Mouse (Mus musculus) heart, postnatal 0 days (tissue): ENCODE measurements around the gene Lrrc14b. TPM values are rescaled to one million over a fixed set of nuclear protein-coding genes. Genes with fewer than 3 reads are reported as not detected.

Source experiments
- ATAC-seq: fragments of 200-750 bp; cut with Nextera tagmentation; 2 replicates; pipeline ENCODE4 v1.8.0; 2017; ENCODE audit warnings: low read depth, moderate number of reproducible peaks, moderate library complexity; ENCODE audit not compliant: insufficient read depth
- DNase-seq: peaks from one replicate; pipeline ENCODE4 v3.0.0-alpha.2; 2016; ENCODE audit warnings: low spot score
- H3K27ac ChIP-seq: fragments of 300-500 bp; sonication (generic); 2 replicates; pipeline ENCODE4 v1.5.1; 2014; ENCODE audit warnings: low read depth, mild to moderate bottlenecking
- H3K27me3 ChIP-seq: fragments of 300-500 bp; sonication (generic); 2 replicates; pipeline ENCODE4 v1.6.1; 2014; ENCODE audit warnings: low read length, mixed read lengths; ENCODE audit not compliant: control insufficient read depth, insufficient read depth
- H3K36me3 ChIP-seq: fragments of 300-500 bp; sonication (generic); replicated peaks from 2 replicates; pipeline ENCODE4 v1.6.1; 2014; ENCODE audit warnings: low read length, mixed read lengths; ENCODE audit not compliant: control insufficient read depth, insufficient read depth
- H3K4me1 ChIP-seq: fragments of 300-500 bp; sonication (generic); 2 replicates; pipeline ENCODE4 v1.6.1; 2014; ENCODE audit warnings: antibody characterized with exemption; ENCODE audit not compliant: control insufficient read depth, insufficient read depth
- H3K4me2 ChIP-seq: fragments of 300-500 bp; sonication (generic); 2 replicates; pipeline ENCODE4 v1.6.1; 2014; ENCODE audit warnings: low read depth, mild to moderate bottlenecking, low read length, moderate library complexity
- H3K4me3 ChIP-seq: fragments of 300-500 bp; sonication (generic); 2 replicates; pipeline ENCODE4 v1.5.1; 2014; ENCODE audit warnings: low read depth, low read length
- H3K9ac ChIP-seq: fragments of 300-500 bp; sonication (generic); replicated peaks from 2 replicates; pipeline ENCODE4 v1.6.1; 2014; ENCODE audit warnings: low read depth, low read length, mixed read lengths
- H3K9me3 ChIP-seq: fragments of 300-500 bp; sonication (generic); replicated peaks from 2 replicates; pipeline ENCODE4 v1.6.1; 2016; ENCODE audit warnings: low read length; ENCODE audit not compliant: control insufficient read depth
- CTCF ChIP-seq: IDR thresholded peaks from 2 replicates; pipeline ENCODE4 v1.5.1; 2016; ENCODE audit warnings: antibody characterized with exemption, control low read depth, low read depth
- EP300 ChIP-seq: IDR thresholded peaks from 2 replicates; pipeline ENCODE4 v1.6.1; 2016; ENCODE audit warnings: antibody characterized with exemption, low read depth
- WGBS: fragments of 180-500 bp; shearing (Covaris S2); extraction: QIAGEN DNeasy Blood & Tissue Kit; methylation state at CpG from one replicate; pipeline ENCODE4 v1.1.7; 2014; 5-methylcytosine and 5-hydroxymethylcytosine counted together
- microRNA counts: library from miRNA; unstranded; fragments of <30 nt; microRNA quantifications from one replicate; lab custom pipeline; 2015
- microRNA-seq: library from miRNA; unstranded; fragments of <30 nt; microRNA quantifications from one replicate; pipeline ENCODE4, GENCODE M21; 2016
- polyA plus RNA-seq: library from polyadenylated mRNA; unstranded; fragments of >200 nt; fragmentation: Nextera tagmentation; extraction: Ambion mirVana; gene quantifications from 2 replicates; pipeline ENCODE4 v1.2.1, GENCODE M21; 2015
- total RNA-seq: library from RNA; depleted of rRNA; stranded (reverse); fragments of >200 nt; gene quantifications from 2 replicates; pipeline ENCODE4 v1.2.3, GENCODE M21; 2014; ENCODE audit warnings: low replicate concordance; rRNA removed

Lrrc14b gene
- total and polyA plus RNA-seq, 2 experiments from 2014 or later = 25.2 to 25.5 TPM

- TF ChIP-seq CTCF (no peak), EP300 (no peak)
- WGBS = under 1% methylated on average over 15 of the region's 15 CpGs
- peak overlapping the region; percentile 71 for H3K27ac ChIP-seq
- peaks cover 40% of the 10 kb centered on the region for H3K36me3 ChIP-seq
- peaks cover 12% of the 10 kb centered on the region for H3K4me1 ChIP-seq
- H3K9ac ChIP-seq = peak overlapping the region; percentile 70
- ATAC-seq (no peak), DNase-seq (no peak)
- no peaks in the 10 kb centered on the region for H3K27me3 ChIP-seq
- H3K4me2 ChIP-seq = peak overlapping the region; percentile 67
- H3K4me3 ChIP-seq = peak overlapping the region; percentile 71
- H3K9me3 ChIP-seq = no peaks in the 10 kb centered on the region
Observed at GRCm38 (mm10) chr13:74316789-74317169, 47.0 kb downstream of the Lrrc14b start.

- Histone ChIP-seq H3K27me3 (no peaks in the 10 kb centered on the region), H3K4me3 (peak overlapping the region; percentile 71), H3K4me1 (peaks cover 12% of the 10 kb centered on the region), H3K36me3 (peaks cover 40% of the 10 kb centered on the region), H3K4me2 (peak overlapping the region; percentile 67), H3K9me3 (no peaks in the 10 kb centered on the region), H3K27ac (peak overlapping the region; percentile 71; the same call in 1 of the 2 replicates), H3K9ac (peak overlapping the region; percentile 70)
- ATAC-seq = no peak
- TF ChIP-seq CTCF (no peak), EP300 (no peak)
- DNase-seq = no peak
- WGBS = 24% methylated on average over 4 of the region's 4 CpGs
Observed at GRCm38 (mm10) chr13:74316386-74316785, 47.4 kb downstream of the Lrrc14b start.

DNA sequence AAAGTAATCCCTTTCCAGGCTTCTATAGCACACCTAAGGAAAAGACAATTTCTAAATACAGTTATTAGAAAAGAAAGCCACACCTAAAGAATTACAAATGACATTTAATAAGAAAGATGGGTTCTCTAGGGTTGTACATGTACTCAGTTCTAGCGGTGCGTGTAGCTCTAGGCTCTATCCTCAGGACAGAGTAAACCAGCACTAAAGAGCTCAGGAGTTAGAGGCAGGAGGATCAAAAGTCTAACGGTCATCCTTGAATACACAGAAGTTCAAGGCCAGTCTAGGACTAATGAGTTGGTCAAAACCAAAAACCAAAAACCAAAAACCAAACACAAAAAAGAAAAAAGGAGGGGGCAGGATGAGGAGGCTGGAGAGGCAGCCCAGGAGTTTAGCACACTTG lies 49.2 kb downstream of the Lrrc14b start:
- whole genome bisulfite sequencing = 94% methylated on average over 3 of the region's 3 CpGs
- H3K9ac ChIP-seq = no peak overlapping the region
- peaks cover 38% of the 10 kb centered on the region for H3K36me3 ChIP-seq
- no peaks in the 10 kb centered on the region for H3K27me3 ChIP-seq
- no peaks in the 10 kb centered on the region for H3K9me3 ChIP-seq
- ATAC-seq (no peak), DNase-seq (no peak)
- H3K4me2 ChIP-seq = no peak overlapping the region
- TF ChIP-seq CTCF (no peak), EP300 (no peak)
- no peak overlapping the region for H3K4me3 ChIP-seq
- no peak overlapping the region for H3K27ac ChIP-seq
- H3K4me1 ChIP-seq = peaks cover 12% of the 10 kb centered on the region

MicroRNAs within 50 kb of the gene (microRNA counts, 519-probe panel; counts per million panel counts)
- not detected for microRNA mmu-miR-692 (lab: Ali Mortazavi, UCI)

Small RNA genes within 50 kb of the gene (microRNA-seq; reads per million reads assigned to microRNA genes)
- not detected for gene Mir692-3

Other genes with a start within 250 kb of the Lrrc14b start
- gene Slc9a3, start 242.5 kb downstream of the Lrrc14b start, total RNA-seq = 1.4 TPM in 1 of 2 replicates, not detected in the other
- gene Slc9a3, start 242.5 kb downstream of the Lrrc14b start, polyA plus RNA-seq = 0.47 and 0.67 TPM in 2 replicates
- 47.0 and 62.8 TPM in 2 replicates for gene Exoc3, start 155.3 kb downstream of the Lrrc14b start, total RNA-seq
- gene Exoc3, start 155.3 kb downstream of the Lrrc14b start, polyA plus RNA-seq = 55.5 and 57.4 TPM in 2 replicates
- gene Ahrr, start 71.7 kb downstream of the Lrrc14b start, total RNA-seq = 4.9 and 7.6 TPM in 2 replicates
- gene Ahrr, start 71.7 kb downstream of the Lrrc14b start, polyA plus RNA-seq = 2.3 TPM in 2 replicates
- 60.3 and 112 TPM in 2 replicates for gene Pdcd6, start 46.4 kb downstream of the Lrrc14b start, total RNA-seq
- 90.3 and 90.8 TPM in 2 replicates for gene Pdcd6, start 46.4 kb downstream of the Lrrc14b start, polyA plus RNA-seq
- gene Sdha, start 13.7 kb downstream of the Lrrc14b start, total RNA-seq = 401 and 402 TPM in 2 replicates
- 912 and 960 TPM in 2 replicates for gene Sdha, start 13.7 kb downstream of the Lrrc14b start, polyA plus RNA-seq
- gene Ccdc127, start 13.7 kb downstream of the Lrrc14b start, total RNA-seq = 6.4 and 7.2 TPM in 2 replicates
- gene Ccdc127, start 13.7 kb downstream of the Lrrc14b start, polyA plus RNA-seq = 43.5 and 46.5 TPM in 2 replicates
- gene Zfp72, start 26.8 kb upstream of the Lrrc14b start, total RNA-seq = 1.1 and 2.3 TPM in 2 replicates
- gene Zfp72, start 26.8 kb upstream of the Lrrc14b start, polyA plus RNA-seq = 2.8 and 2.9 TPM in 2 replicates
- 46.2 and 61.1 TPM in 2 replicates for gene Ftl1-ps1, start 35.7 kb upstream of the Lrrc14b start, total RNA-seq
- 43.1 and 44.0 TPM in 2 replicates for gene Ftl1-ps1, start 35.7 kb upstream of the Lrrc14b start, polyA plus RNA-seq
- gene Zfp825, start 130.0 kb upstream of the Lrrc14b start, total RNA-seq = 2.5 and 7.5 TPM in 2 replicates
- 12.2 and 14.3 TPM in 2 replicates for gene Zfp825, start 130.0 kb upstream of the Lrrc14b start, polyA plus RNA-seq